Mouse (Mus musculus): ENCODE results near the gene Trak1. TPM values are rescaled to one million over a fixed set of nuclear protein-coding genes. Genes with fewer than 3 reads are reported as not detected.

The Trak1 gene
- total and polyA plus RNA-seq, 3 experiments, result 8.2 to 28.6 (median 18.1) TPM

- peak; percentile 86 for DNase-seq (ENCODE audit: extremely low read depth)
- dilution Hi-C loops (cut with MboI; ENCODE audit: extremely low pct_ligation_motif_present, extremely low pct_unique_long_range_greater_than_20kb, low sequenced_read_pairs) (no loop called here), in situ Hi-C loops (cut with MboI; ENCODE audit: low pct_ligation_motif_present, low pct_unique_long_range_greater_than_20kb, low sequenced_read_pairs) (loop anchor here (5.0 kb wide), 1 partner anchor 51 kb away; no protein-coding TSS in a partner anchor)
- Histone ChIP-seq H3K4me1 (ENCODE audit: control insufficient read depth in 1 of 2, insufficient read depth in 2 of 2) (peaks cover 20 to 65% of the 10 kb centered on the region in 2 experiments), H3K9me3 (replicated peaks; ENCODE audit: low read length) (no peaks in the 10 kb centered on the region), H3K36me3 (replicated peaks in 1 of 2; ENCODE audit: control insufficient read depth in 1 of 2, insufficient read depth in 1 of 2, low read length in 1 of 2) (peaks cover 0 to 28% of the 10 kb centered on the region in 2 experiments), H3K79me2 (replicated peaks; ENCODE audit: control insufficient read depth, extremely low read depth, insufficient read depth, poor library complexity, severe bottlenecking) (peaks cover 53% of the 10 kb centered on the region), H3K4me2 (ENCODE audit: insufficient read depth, low read depth, poor library complexity, severe bottlenecking) (peak overlapping the region; percentile 98), H3K27ac (ENCODE audit: insufficient read depth, low read depth) (peak overlapping the region; percentile 50; the same call in 1 of the 2 replicates), H3K27me3 (replicated peaks) (peaks cover 2% of the 10 kb centered on the region), H3K4me3 (replicated peaks in 1 of 3; ENCODE audit: low read depth in 2 of 3, low read length in 2 of 3, poor library complexity in 1 of 3) (peak overlapping the region; percentile 59 to 83 (median 62)), H3K9ac (ENCODE audit: insufficient read depth, low read depth) (peak overlapping the region; percentile 55)
- peak; percentile 71 for TF ChIP-seq POLR2A (IDR thresholded peaks at IDR 0.05; ENCODE audit: low read depth, low read length)
- TF ChIP-seq JUN (IDR thresholded peaks at IDR 0.05; ENCODE audit: insufficient read depth, low read depth, low read length), result no peak
- TF ChIP-seq RAD21 (IDR thresholded peaks at IDR 0.05; ENCODE audit: low read depth, low read length), result peak; percentile 20
- TF ChIP-seq ZKSCAN1 (IDR thresholded peaks at IDR 0.05; ENCODE audit: borderline replicate concordance, low read depth, low read length), result no peak
- TF ChIP-seq MAX (IDR thresholded peaks at IDR 0.05; ENCODE audit: low read length), result peak; percentile 85; the same call in 1 of the 2 replicates
- TF ChIP-seq CTCF (conservative IDR thresholded peaks at IDR 0.05 in 1 of 2, IDR thresholded peaks at IDR 0.05 in 1 of 2; ENCODE audit: low read depth in 2 of 2, low read length in 2 of 2), result peak in 1 of 2 experiments; percentile 64; a peak in 2 of 4 replicates
- TF ChIP-seq JUND (conservative IDR thresholded peaks at IDR 0.05; ENCODE audit: low read depth, low read length), result no peak
- TF ChIP-seq MXI1 (IDR thresholded peaks at IDR 0.05; ENCODE audit: low read depth, low read length), result peak; percentile 78; the same call in 1 of the 2 replicates
- no peak for TF ChIP-seq E2F4 (IDR thresholded peaks at IDR 0.05; ENCODE audit: insufficient replicate concordance, low read depth, low read length)
- TF ChIP-seq USF2 (conservative IDR thresholded peaks at IDR 0.05; ENCODE audit: low read depth, low read length), result no peak
- TF ChIP-seq NRF1 (IDR thresholded peaks at IDR 0.05; ENCODE audit: low read depth, low read length), result no peak
- TF ChIP-seq SIN3A (IDR thresholded peaks at IDR 0.05; ENCODE audit: low read length), result peak; percentile 50
- TF ChIP-seq CHD2 (IDR thresholded peaks at IDR 0.05; ENCODE audit: low read length), result no peak
- no peak for TF ChIP-seq MAFK (IDR thresholded peaks at IDR 0.05; ENCODE audit: insufficient replicate concordance, low read length)
- TF ChIP-seq TCF12 (IDR thresholded peaks at IDR 0.05; ENCODE audit: low read depth, low read length), result peak; percentile 73
- TF ChIP-seq PAX5 (IDR thresholded peaks at IDR 0.05; ENCODE audit: low read length), result no peak
- peak; percentile 53 for TF ChIP-seq SMC3 (IDR thresholded peaks at IDR 0.05; ENCODE audit: low read depth, low read length)
- no peak for TF ChIP-seq CHD1 (IDR thresholded peaks at IDR 0.05; ENCODE audit: low read depth, low read length)
- TF ChIP-seq USF1 (IDR thresholded peaks at IDR 0.05; ENCODE audit: low read depth, low read length), result no peak
- peak; percentile 93 for TF ChIP-seq MYC (IDR thresholded peaks at IDR 0.05; ENCODE audit: low read depth, low read length)
- peak; percentile 48 for TF ChIP-seq ELF1 (IDR thresholded peaks at IDR 0.05; ENCODE audit: low read depth, low read length)
- peak; percentile 73 for TF ChIP-seq TBP (conservative IDR thresholded peaks at IDR 0.05; ENCODE audit: low read depth, low read length)
- peak; percentile 73; the same call in 1 of the 2 replicates for TF ChIP-seq NELFE (IDR thresholded peaks at IDR 0.05; ENCODE audit: low read depth, low read length)
- TF ChIP-seq MAZ (IDR thresholded peaks at IDR 0.05; ENCODE audit: low read depth, low read length), result no peak
- TF ChIP-seq GABPA (IDR thresholded peaks at IDR 0.05; ENCODE audit: insufficient replicate concordance, low read depth, low read length), result no peak
- peak; percentile 25; the same call in 1 of the 2 replicates for TF ChIP-seq ETS1 (conservative IDR thresholded peaks at IDR 0.05; ENCODE audit: low read depth, low read length)
- TF ChIP-seq MEF2A (IDR thresholded peaks at IDR 0.05; ENCODE audit: borderline replicate concordance, low read depth, low read length), result peak; percentile 15; the same call in 1 of the 2 replicates
- peak; percentile 41; the same call in 1 of the 2 replicates for TF ChIP-seq ZMIZ1 (IDR thresholded peaks at IDR 0.05; ENCODE audit: low read depth, low read length)
- TF ChIP-seq KAT2A (IDR thresholded peaks at IDR 0.05; ENCODE audit: insufficient replicate concordance, low read length), result no peak
- TF ChIP-seq IRF4 (IDR thresholded peaks at IDR 0.05; ENCODE audit: low read depth, low read length), result 0 out of 2 replicates have a peak, but pooled peaks have one; percentile 6
- no peak for TF ChIP-seq POLR2AphosphoS2 (IDR thresholded peaks at IDR 0.05; ENCODE audit: low read depth, low read length)
- TF ChIP-seq ZC3H11A (IDR thresholded peaks at IDR 0.05; ENCODE audit: low read depth, low read length), result no peak
- no peak for TF ChIP-seq UBTF (IDR thresholded peaks at IDR 0.05; ENCODE audit: low read depth, low read length)
- TF ChIP-seq BHLHE40 (IDR thresholded peaks at IDR 0.05; ENCODE audit: low read depth, low read length), result no peak
- TF ChIP-seq EP300 (IDR thresholded peaks at IDR 0.05; ENCODE audit: low read length), result no peak
- TF ChIP-seq ZNF384 (IDR thresholded peaks at IDR 0.05; ENCODE audit: low read depth, low read length), result no peak
- TF ChIP-seq HCFC1 (IDR thresholded peaks at IDR 0.05; ENCODE audit: low read depth, low read length), result peak; percentile 76
- TF ChIP-seq RCOR1 (conservative IDR thresholded peaks at IDR 0.05; ENCODE audit: low read depth, low read length), result no peak
Observed at GRCm38 (mm10) chr9:121301041-121301920, 4.0 kb downstream of the Trak1 start.
